Mouse (Mus musculus): ENCODE results near the gene Arhgef19. TPM values are rescaled to one million over a fixed set of nuclear protein-coding genes. Genes with fewer than 3 reads are reported as not detected.

Gene Arhgef19
- total RNA-seq, 2 experiments from 2014 or later = 0.32 to 0.33 TPM

GRCm38 (mm10) chr4:141284486-141284885 lies 45.2 kb downstream of the Arhgef19 start:
- DNase-seq (ENCODE audit: low spot score) = no peak

GRCm38 (mm10) chr4:141285128-141285527 lies 45.8 kb downstream of the Arhgef19 start:
- DNase-seq (ENCODE audit: low spot score) = no peak

GRCm38 (mm10) chr4:141286860-141287517 lies 47.7 kb downstream of the Arhgef19 start:
- DNase-seq (ENCODE audit: low spot score) = no peak

GRCm38 (mm10) chr4:141287518-141288004 lies 48.3 kb downstream of the Arhgef19 start:
- DNase-seq (ENCODE audit: low spot score) = no peak

GRCm38 (mm10) chr4:141288152-141288551 lies 48.9 kb downstream of the Arhgef19 start:
- no peak for DNase-seq (ENCODE audit: low spot score)

- no peak for DNase-seq (ENCODE audit: low spot score)
Measured at GRCm38 (mm10) chr4:141291571-141292375, 52.5 kb downstream of the Arhgef19 start.

- no peak for DNase-seq (ENCODE audit: low spot score)
Measured at GRCm38 (mm10) chr4:141295774-141296186, 56.5 kb downstream of the Arhgef19 start.

GRCm38 (mm10) chr4:141297934-141298333 lies 58.6 kb downstream of the Arhgef19 start:
- DNase-seq (ENCODE audit: low spot score) = no peak

GRCm38 (mm10) chr4:141299356-141299755 lies 60.1 kb downstream of the Arhgef19 start:
- DNase-seq (ENCODE audit: low spot score) = no peak

GRCm38 (mm10) chr4:141300196-141300595 lies 60.9 kb downstream of the Arhgef19 start:
- no peak for DNase-seq (ENCODE audit: low spot score)

GRCm38 (mm10) chr4:141301116-141301553 lies 61.8 kb downstream of the Arhgef19 start, which contains the start of gene Epha2:
Gene Epha2 (plus strand): TSS chr4:141301240.
- peak; percentile 82 for DNase-seq (ENCODE audit: low spot score)

GRCm38 (mm10) chr4:141301591-141302427 lies 62.5 kb downstream of the Arhgef19 start:
- no peak for DNase-seq (ENCODE audit: low spot score)

- DNase-seq (ENCODE audit: low spot score) = no peak
Measured at GRCm38 (mm10) chr4:141302428-141303401, 63.4 kb downstream of the Arhgef19 start.

GRCm38 (mm10) chr4:141303402-141304222 lies 64.3 kb downstream of the Arhgef19 start:
- DNase-seq (ENCODE audit: low spot score) = no peak

- DNase-seq (ENCODE audit: low spot score) = no peak
Measured at GRCm38 (mm10) chr4:141304223-141304611, 64.9 kb downstream of the Arhgef19 start.

- DNase-seq (ENCODE audit: low spot score) = no peak
Measured at GRCm38 (mm10) chr4:141306057-141306456, 66.8 kb downstream of the Arhgef19 start.
